Mouse (Mus musculus): Measurements from ENCODE around the gene Gm49322. TPM values are rescaled to one million over a fixed set of nuclear protein-coding genes. Genes with fewer than 3 reads are reported as not detected.

Gene Gm49322
- polyA plus RNA-seq, 1 experiment from 2014 or later = 1.9 TPM

DNA sequence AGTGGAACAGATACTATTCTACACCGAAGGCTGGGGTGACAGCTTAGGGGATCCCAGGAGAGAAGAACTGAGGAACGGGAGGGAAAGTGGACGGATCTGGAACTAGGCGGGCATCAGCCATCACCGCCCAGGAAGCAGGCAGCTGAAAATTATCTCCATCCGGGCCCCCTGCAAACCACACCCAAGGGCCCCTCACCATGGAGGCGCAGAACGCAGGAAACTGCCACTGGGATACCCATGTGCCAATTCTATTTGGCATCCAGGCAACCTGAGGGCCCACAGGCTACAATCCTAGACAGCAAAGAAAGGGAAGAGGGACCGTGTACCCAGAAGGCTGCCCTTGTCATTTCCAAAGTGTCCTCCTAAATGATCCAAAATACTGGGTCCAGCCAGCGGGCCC is 35.4 kb upstream of the Gm49322 start:
- DNase-seq (ENCODE audit: low spot score) (no peak), ATAC-seq (ENCODE audit: low read depth) (no peak)
- Histone ChIP-seq H3K27me3 (replicated peaks; ENCODE audit: control insufficient read depth, insufficient read depth, low read length) (no peaks in the 10 kb centered on the region), H3K4me2 (ENCODE audit: low read depth, low read length) (peak overlapping the region; percentile 46), H3K9me3 (ENCODE audit: control insufficient read depth, low read length) (no peaks in the 10 kb centered on the region), H3K4me3 (ENCODE audit: low read depth, low read length) (no peak overlapping the region), H3K27ac (replicated peaks; ENCODE audit: low read depth, low read length) (no peak overlapping the region; the same call in 1 of the 2 replicates), H3K36me3 (ENCODE audit: control insufficient read depth, insufficient read depth, low read length) (peaks cover 21% of the 10 kb centered on the region), H3K4me1 (ENCODE audit: control insufficient read depth, insufficient read depth, low read length) (peaks cover 29% of the 10 kb centered on the region), H3K9ac (ENCODE audit: low read depth, low read length) (no peak overlapping the region)
- WGBS = 88% methylated on average over 10 of the region's 10 CpGs

DNA sequence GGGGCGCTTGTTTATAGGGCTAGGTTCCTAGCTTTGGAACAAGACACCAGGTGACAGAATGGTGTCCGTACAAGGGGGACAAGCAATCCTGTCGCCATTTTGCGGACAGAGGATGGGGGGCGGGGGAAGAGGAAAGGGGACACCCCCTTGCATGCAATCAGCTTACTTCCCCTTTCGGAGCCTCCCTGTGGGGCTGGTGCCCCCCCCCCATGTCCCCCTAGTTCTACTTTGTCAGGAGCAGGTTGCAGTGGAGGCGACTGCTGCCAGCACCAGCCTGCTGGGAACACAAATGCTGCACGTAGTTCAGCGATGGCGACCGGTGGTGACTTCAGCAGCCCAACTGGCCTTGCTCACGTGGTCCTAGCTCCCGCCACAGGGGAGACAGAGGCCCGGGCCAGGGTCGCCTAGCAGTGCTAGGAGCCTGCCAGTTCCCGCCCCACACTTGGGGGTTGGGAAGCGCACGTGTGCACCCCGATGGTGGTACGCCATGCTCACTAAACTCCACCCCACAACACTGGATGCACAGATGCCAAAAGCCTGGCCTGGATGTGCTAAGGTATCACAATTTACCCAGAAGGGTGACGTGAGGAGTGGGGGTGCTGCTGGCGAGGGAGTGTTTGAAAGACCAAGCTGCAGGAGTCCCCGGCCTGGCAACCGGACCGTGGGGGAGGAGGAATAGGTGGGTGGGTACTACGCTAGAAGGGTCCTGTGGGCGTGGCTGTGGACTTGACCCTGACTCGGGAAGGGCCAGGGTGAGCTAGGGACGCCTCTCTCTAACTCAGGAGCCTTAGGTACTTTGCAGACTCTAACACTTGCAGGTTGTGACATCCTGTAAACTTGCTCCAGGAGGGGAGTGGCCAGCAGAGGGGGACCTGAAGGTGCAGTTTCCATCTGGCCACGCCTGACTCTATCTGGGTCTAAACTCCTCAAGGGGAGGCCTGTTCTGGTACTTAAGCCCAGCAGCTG is 34.7 kb upstream of the Gm49322 start:
- 16% methylated on average over 30 of the region's 30 CpGs for WGBS
- H3K27ac ChIP-seq (replicated peaks; ENCODE audit: low read depth, low read length) = peak overlapping the region; percentile 33; the same call in 1 of the 2 replicates
- peak overlapping the region; percentile 43; the same call in 1 of the 2 replicates for H3K9ac ChIP-seq (ENCODE audit: low read depth, low read length)
- DNase-seq (ENCODE audit: low spot score) = peak; percentile 48
- peak overlapping the region; percentile 16 for H3K4me3 ChIP-seq (ENCODE audit: low read depth, low read length)
- H3K9me3 ChIP-seq (ENCODE audit: control insufficient read depth, low read length) = no peaks in the 10 kb centered on the region
- H3K27me3 ChIP-seq (replicated peaks; ENCODE audit: control insufficient read depth, insufficient read depth, low read length) = no peaks in the 10 kb centered on the region
- peak overlapping the region; percentile 46 for H3K4me2 ChIP-seq (ENCODE audit: low read depth, low read length)
- H3K36me3 ChIP-seq (ENCODE audit: control insufficient read depth, insufficient read depth, low read length) = peaks cover 16% of the 10 kb centered on the region
- peaks cover 36% of the 10 kb centered on the region for H3K4me1 ChIP-seq (ENCODE audit: control insufficient read depth, insufficient read depth, low read length)
- ATAC-seq (ENCODE audit: low read depth) = peak; percentile 6; the same call in 1 of the 2 replicates

DNA sequence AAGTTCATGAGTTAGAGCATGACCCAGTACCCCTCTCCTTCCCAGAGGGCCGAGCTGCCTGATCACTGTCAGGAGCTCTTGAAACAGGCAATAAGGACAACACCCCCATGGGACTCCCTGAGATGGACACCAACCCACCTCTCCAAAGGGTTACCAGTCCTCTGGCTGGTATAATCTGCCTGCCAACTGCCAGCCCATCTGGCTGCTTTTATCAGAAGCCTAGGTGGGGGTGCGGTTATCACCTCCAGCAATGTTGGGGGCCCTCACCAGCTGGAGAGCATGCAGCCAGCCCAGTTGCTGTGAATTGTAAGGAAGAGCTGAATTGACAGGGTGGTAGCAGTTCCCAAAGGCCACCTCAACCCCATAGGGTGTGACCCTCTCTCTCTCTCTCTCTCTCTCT is 33.3 kb upstream of the Gm49322 start:
- Histone ChIP-seq H3K4me1 (ENCODE audit: control insufficient read depth, insufficient read depth, low read length) (peaks cover 36% of the 10 kb centered on the region), H3K9ac (ENCODE audit: low read depth, low read length) (no peak overlapping the region; the same call in 1 of the 2 replicates), H3K27me3 (replicated peaks; ENCODE audit: control insufficient read depth, insufficient read depth, low read length) (no peaks in the 10 kb centered on the region), H3K4me2 (ENCODE audit: low read depth, low read length) (no peak overlapping the region), H3K9me3 (ENCODE audit: control insufficient read depth, low read length) (no peaks in the 10 kb centered on the region), H3K36me3 (ENCODE audit: control insufficient read depth, insufficient read depth, low read length) (peaks cover 13% of the 10 kb centered on the region), H3K4me3 (ENCODE audit: low read depth, low read length) (no peak overlapping the region), H3K27ac (replicated peaks; ENCODE audit: low read depth, low read length) (no peak overlapping the region)
- 94% methylated on average over 2 of the region's 2 CpGs for WGBS
- DNase-seq (ENCODE audit: low spot score) (no peak), ATAC-seq (ENCODE audit: low read depth) (no peak)

DNA sequence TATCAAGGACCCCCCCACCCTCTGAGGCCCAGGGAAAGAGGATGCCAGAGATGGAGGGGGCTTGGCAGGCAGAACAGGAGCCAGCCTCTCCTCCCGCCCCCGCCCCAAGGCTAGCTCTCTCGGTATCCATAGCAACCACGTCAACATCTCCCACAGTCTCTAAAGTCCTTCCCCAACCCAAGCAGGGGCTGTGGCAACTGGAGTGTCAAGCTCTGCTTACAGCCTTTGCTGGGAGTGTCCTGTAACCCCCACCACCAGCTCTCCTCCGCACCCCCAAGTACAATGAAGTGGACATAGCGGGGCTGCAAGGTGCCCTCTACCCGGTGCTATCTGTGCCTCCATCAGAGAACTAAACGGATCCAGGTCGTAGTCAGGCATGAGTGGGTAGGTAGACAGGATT is 31.9 kb upstream of the Gm49322 start:
- no peak for DNase-seq (ENCODE audit: low spot score)
- no peaks in the 10 kb centered on the region for H3K36me3 ChIP-seq (ENCODE audit: control insufficient read depth, insufficient read depth, low read length)
- H3K4me1 ChIP-seq (ENCODE audit: control insufficient read depth, insufficient read depth, low read length) = peaks cover 40% of the 10 kb centered on the region
- no peaks in the 10 kb centered on the region for H3K27me3 ChIP-seq (replicated peaks; ENCODE audit: control insufficient read depth, insufficient read depth, low read length)
- H3K4me3 ChIP-seq (ENCODE audit: low read depth, low read length) = no peak overlapping the region; the same call in 1 of the 2 replicates
- WGBS = 56% methylated on average over 9 of the region's 9 CpGs
- 0 out of 2 replicates have a peak overlapping the region, but pooled peaks have one; percentile 25 for H3K9ac ChIP-seq (ENCODE audit: low read depth, low read length)
- no peak overlapping the region for H3K27ac ChIP-seq (replicated peaks; ENCODE audit: low read depth, low read length)
- no peaks in the 10 kb centered on the region for H3K9me3 ChIP-seq (ENCODE audit: control insufficient read depth, low read length)
- ATAC-seq (ENCODE audit: low read depth) = no peak
- no peak overlapping the region; the same call in 1 of the 2 replicates for H3K4me2 ChIP-seq (ENCODE audit: low read depth, low read length)

GRCm38 (mm10) chr10:80574896-80575295 is 30.9 kb upstream of the Gm49322 start:
- Histone ChIP-seq H3K4me3 (ENCODE audit: low read depth, low read length) (no peak overlapping the region), H3K36me3 (ENCODE audit: control insufficient read depth, insufficient read depth, low read length) (no peaks in the 10 kb centered on the region), H3K9ac (ENCODE audit: low read depth, low read length) (peak overlapping the region; percentile 76; the same call in 1 of the 2 replicates), H3K9me3 (ENCODE audit: control insufficient read depth, low read length) (no peaks in the 10 kb centered on the region), H3K4me1 (ENCODE audit: control insufficient read depth, insufficient read depth, low read length) (peaks cover 41% of the 10 kb centered on the region), H3K27ac (replicated peaks; ENCODE audit: low read depth, low read length) (no peak overlapping the region), H3K4me2 (ENCODE audit: low read depth, low read length) (peak overlapping the region; percentile 94), H3K27me3 (replicated peaks; ENCODE audit: control insufficient read depth, insufficient read depth, low read length) (no peaks in the 10 kb centered on the region)
- ATAC-seq (ENCODE audit: low read depth) = no peak
- DNase-seq (ENCODE audit: low spot score) = no peak
- 68% methylated on average over 3 of the region's 3 CpGs for WGBS

DNA sequence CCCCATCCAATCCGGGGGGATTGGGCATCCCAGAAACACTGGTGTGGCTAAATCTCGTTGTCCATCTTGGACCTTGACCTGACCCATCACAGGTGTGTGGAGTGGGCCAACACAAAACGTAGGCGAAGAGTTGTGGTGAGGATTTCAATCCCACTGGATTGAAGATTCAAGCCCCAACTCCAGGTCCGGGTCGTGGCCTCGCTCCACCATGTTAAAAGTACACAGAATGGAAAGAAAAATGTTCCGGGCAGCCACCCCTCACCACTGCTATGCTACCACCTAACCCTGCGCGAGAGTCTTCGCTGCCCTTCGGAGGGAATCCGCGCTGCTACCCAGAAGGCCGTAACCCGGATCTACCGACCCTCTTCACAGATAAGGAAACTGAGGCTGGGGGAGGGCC is 29.9 kb upstream of the Gm49322 start:
- Histone ChIP-seq H3K4me2 (ENCODE audit: low read depth, low read length) (peak overlapping the region; percentile 94), H3K4me1 (ENCODE audit: control insufficient read depth, insufficient read depth, low read length) (peaks cover 36% of the 10 kb centered on the region), H3K9me3 (ENCODE audit: control insufficient read depth, low read length) (no peaks in the 10 kb centered on the region), H3K4me3 (ENCODE audit: low read depth, low read length) (peak overlapping the region; percentile 88), H3K36me3 (ENCODE audit: control insufficient read depth, insufficient read depth, low read length) (no peaks in the 10 kb centered on the region), H3K27me3 (replicated peaks; ENCODE audit: control insufficient read depth, insufficient read depth, low read length) (no peaks in the 10 kb centered on the region), H3K9ac (ENCODE audit: low read depth, low read length) (peak overlapping the region; percentile 76), H3K27ac (replicated peaks; ENCODE audit: low read depth, low read length) (no peak overlapping the region)
- ATAC-seq (ENCODE audit: low read depth) = no peak
- no peak for DNase-seq (ENCODE audit: low spot score)
- WGBS = 16% methylated on average over 17 of the region's 17 CpGs

DNA sequence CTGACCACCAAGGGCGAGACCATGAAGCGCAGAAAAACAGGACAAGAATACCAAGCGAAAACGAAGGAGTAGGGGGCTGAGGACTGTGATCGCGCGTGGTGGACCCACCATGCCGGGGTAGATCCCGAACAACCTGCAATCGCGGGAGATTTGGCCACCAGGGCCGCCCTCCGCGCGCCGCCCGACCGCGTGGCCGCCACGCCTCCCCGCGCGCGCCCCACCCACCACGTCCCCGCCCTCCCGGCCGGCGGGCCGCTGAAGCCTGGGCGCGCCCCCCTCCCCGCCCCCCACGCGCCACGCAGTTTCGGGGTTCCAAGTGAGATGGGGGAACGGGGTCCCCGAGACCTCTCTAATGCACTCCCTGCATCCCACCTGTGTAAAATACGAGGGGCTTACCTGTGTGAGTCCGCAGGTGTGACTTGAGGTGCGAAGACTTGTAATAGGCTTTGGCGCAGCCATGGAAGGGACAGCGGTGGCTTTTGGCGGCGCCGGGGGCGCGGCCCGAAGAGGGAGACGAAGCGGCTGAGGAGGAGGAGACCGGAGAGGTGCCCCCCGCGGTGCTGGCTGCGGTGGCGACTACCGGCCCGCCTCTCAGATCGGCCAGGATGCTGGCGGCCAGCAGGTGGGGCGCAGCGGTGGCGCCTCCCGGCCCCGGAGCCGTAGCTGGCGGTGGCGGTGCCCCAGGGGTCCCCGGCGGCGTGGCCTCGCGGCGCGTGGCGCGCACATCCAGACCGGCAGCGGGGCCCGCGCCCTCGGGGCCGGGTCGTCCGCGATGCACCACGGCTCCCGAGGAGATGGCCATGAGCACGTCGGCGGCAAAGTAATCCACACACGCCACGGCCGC is 29.2 kb upstream of the Gm49322 start:
- Histone ChIP-seq H3K9me3 (ENCODE audit: control insufficient read depth, low read length) (no peaks in the 10 kb centered on the region), H3K4me3 (ENCODE audit: low read depth, low read length) (peak overlapping the region; percentile 88), H3K36me3 (ENCODE audit: control insufficient read depth, insufficient read depth, low read length) (no peaks in the 10 kb centered on the region), H3K4me2 (ENCODE audit: low read depth, low read length) (peak overlapping the region; percentile 94), H3K27me3 (replicated peaks; ENCODE audit: control insufficient read depth, insufficient read depth, low read length) (no peaks in the 10 kb centered on the region), H3K27ac (replicated peaks; ENCODE audit: low read depth, low read length) (peak overlapping the region; percentile 91), H3K9ac (ENCODE audit: low read depth, low read length) (peak overlapping the region; percentile 76), H3K4me1 (ENCODE audit: control insufficient read depth, insufficient read depth, low read length) (peaks cover 29% of the 10 kb centered on the region)
- DNase-seq (ENCODE audit: low spot score) (peak; percentile 61), ATAC-seq (ENCODE audit: low read depth) (0 out of 2 replicates have a peak, but pooled peaks have one; percentile 1)
- WGBS = 2% methylated on average over 49 of the region's 96 CpGs

All from embryonic facial prominence, embryonic 14.5 days (tissue).